Mouse (Mus musculus) layer of hippocampus, postnatal 36 days (tissue): Measurements from ENCODE around the gene Celf1. TPM values are rescaled to one million over a fixed set of nuclear protein-coding genes. Genes with fewer than 3 reads are reported as not detected.
"Not testable (repeated sequence)": the region's sequence is repeated elsewhere in the genome, so short reads cannot be mapped to it uniquely, and the experiment has no call there.

Experiments
- DNase-seq, 2 experiments: peaks; one replicate each; pipeline ENCODE4 v3.0.0; 2022
- total RNA-seq, 2 experiments: library from RNA; stranded (reverse); gene quantifications; 2 replicates each; pipeline ENCODE4 v1.2.3; 2021

Gene Celf1
- total RNA-seq, 2 experiments from 2014 or later, result 148 to 152 TPM

DNA sequence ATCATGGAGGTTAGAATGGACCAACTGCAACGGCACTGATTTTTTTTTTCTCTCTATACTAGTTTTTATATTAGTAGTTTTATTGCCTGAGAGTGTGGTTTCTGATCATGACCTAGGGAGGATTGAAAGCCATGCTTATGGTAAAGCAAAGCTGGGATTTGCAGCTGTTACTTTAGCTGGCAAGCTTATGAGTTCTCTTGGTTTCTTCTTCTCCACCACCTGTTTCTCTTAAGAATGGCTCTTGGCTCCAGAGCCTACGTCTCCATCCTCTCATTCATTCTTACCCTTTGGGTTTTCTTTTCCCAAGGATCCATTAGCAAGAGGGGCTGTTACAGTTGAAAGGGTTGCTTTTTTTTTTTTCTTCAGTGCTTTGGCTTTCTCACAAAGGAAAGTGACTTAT is 1.6 kb downstream of the Celf1 start:
- no peak for DNase-seq

DNA sequence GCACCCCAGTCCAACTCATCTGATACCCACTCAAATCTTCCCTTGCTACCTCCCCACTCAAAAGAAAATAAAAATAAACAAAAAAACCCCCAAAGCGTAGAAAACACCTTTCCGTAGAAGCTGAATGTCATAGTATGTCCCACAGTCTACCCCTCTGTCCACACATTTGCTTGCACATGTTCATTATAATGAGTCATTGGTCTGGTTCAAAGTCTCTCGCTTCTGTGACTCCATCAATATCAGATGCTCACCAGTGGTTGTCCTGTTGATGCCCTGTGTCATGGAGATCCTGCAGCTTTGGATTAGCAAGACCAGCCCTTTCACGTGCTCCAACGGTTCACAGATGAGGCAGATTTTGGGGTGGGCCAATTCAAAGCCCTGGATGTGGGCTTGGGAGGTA is 10.0 kb downstream of the Celf1 start:
- no peak for DNase-seq

DNA sequence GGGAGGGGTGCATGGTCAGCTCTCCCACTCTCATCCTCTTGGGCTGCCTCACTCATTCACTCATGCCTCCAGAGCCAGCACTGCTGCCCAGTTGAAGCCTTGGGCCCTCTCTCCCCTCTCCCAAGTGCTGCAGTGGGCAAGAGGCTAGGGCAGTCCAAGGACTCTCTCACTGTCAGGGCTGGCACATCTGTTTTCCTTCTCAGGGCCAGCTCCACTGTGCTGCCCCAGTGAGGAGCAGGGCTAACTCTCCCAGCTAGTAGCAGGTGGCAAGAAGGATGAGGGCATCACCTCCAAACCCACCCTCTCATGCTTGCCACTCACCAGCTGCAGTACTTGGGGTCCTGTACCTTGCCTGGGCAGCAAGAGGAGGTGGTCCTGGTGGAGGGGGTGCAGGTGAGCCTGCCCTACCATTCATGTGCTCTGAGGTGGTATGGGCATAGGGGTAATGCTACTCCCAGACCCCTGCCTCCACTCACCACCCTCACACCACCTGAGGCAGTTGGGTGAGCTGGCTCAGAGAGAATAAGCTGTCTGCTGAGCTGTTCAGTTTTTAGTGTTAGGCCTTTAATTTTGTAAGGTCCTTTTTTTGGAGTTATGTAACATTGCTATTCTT is 10.5 kb downstream of the Celf1 start:
- no peak for DNase-seq

DNA sequence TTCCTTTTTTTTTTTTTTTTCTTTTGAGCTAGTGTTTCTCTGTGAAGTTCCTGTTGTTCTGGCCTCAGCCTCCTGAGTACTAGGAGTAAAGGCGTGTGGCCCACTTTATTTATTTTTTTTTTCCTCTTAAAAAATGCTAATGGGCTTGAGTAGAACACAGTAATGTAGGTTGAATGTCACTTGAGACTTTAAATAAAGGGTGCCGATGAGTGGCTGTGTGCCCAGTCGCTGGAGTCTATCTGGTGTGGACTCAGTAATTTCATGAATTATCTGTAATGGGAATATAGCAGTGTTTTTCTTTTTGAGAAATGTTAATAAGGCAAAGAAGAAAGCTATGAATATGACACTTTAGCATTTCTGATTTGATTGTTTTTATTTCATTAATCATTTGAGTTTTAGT is 13.3 kb downstream of the Celf1 start:
- DNase-seq, result no peak

DNA sequence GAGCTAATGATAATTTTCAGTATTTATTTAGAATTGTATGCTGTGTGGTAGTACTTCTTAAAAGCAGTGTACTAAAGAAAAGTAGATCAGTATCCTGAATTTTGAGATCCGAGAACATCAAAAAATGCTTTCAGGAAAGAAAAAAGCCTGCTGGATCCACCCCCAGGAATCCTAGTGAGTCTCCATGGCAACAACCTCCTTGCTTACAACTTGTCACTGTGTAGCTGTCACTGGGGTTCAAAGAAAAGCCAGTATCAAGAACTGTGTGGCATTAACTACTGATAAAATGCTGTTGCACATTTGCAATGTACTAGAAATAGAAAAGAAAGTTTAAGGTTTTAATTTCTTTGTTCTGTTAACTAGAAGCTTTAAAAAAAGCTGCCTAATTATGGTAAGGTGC is 15.9 kb downstream of the Celf1 start:
- DNase-seq, result no peak

DNA sequence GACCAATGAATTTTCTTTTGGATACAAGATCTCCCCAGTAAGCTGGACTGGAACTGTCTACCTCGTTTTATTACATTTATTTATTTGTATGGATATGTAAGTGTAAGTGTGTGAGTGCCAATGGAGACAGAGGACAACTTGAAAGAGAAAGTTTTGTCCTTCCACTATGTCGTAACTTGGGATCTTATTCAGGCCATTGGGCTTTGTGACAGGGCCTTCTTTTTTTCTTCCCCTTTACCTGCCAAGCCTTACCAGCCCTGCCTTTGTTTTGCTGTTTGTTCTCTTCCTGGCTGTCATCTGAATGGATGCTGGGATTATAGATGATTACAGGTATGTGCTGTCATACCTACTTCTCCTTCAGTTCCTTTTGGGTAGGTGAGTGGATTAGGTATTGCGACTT is 18.7 kb downstream of the Celf1 start:
- no peak for DNase-seq

DNA sequence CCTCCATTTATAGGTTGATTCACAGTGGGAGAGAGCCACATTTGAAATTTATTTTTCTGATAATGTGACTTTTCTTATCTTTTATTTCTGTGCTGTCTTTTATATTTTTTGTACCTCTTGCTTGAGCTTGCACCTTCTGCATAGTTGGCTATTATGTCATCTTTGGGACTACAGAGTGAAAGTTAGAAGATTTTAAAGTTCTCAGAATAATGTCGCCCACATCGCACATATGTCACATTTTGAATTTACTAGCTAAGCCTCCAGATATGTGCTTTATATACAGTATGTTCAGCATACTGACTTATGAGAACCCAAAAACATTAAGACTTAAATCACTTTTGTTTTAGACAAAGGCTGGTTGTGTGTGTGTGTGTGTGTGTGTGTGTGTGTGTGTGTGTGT is 19.8 kb downstream of the Celf1 start:
- DNase-seq, result no peak

DNA sequence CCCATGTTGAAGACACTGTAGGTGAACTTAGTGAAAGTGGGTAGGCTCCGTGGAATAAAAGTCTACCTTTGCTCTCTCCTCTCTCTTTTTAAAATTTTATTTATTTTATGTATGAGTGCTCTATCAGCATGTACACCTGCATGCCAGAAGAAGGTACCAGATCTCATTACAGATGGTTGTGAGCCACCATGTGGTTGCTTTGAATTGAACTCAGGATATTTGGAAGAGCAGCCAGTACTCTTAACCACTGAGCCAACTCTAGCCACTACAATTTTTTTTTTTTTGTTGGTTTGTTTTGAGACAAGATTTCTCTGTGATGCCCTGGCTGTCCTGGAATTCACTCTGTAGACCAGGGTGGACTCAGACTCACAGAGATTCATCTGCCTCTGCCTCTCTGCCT is 23.1 kb downstream of the Celf1 start:
- DNase-seq, result peak; percentile 23 to 31

DNA sequence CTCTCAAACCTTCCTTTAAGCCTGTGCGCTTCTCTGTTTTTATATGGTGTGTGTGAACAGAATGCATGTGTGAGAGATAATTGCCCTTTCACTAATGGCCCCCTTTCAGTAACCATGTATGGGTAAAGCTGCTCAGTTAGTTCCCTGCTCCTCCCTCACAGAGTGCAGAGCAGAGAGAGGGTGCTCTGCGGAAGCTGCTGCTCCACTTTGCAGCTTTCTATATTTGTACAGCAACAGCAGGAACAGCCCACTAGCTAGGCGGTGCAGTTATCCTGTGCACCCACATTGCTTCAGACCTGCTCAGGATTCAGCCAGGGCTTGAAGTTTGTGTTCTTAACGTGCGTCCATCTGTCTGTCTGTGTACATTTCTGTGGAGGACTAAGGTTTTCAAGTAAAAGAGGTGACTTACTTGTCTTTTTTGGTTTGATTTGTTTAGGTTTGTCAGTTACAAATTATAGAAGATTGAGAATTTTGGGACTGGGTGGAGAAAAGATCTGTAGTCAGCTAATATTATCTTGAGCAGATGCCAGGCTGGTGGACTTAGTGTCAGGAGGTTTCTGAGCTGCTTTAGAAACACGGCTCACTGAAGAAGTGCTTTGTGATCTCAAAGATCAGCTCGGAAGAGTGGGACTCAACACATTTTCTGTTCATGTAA is 24.8 kb downstream of the Celf1 start:
- DNase-seq, result peak; percentile 64 to 76

DNA sequence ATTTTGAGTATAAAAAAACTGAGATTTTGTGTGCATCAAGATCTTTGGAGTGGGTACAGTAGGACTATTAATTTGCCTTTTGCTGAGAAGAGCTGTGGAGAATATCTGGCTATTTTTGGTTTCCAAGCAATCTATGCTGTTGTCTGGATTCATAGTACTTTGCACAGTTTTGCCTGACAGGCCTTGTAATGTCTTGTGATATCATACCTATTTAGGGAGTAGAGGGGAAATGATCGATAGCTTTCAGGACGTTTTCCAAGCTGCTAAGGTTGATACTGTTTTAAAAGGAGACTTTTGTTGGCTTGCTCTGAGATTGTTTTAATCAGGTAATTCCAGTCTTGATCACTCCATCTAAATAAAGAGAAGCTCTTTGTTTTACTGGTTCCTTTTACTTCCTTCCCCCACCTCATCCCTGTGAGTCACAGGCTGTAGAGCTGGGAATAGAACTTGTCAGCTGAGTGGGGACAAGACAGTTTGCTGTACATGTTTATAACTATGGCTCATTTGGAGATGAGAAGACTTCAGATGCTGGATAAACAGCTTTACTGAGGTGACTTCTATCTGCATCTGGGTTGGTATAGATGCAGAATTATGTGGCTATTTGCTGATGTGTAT is 25.4 kb downstream of the Celf1 start:
- no peak for DNase-seq

DNA sequence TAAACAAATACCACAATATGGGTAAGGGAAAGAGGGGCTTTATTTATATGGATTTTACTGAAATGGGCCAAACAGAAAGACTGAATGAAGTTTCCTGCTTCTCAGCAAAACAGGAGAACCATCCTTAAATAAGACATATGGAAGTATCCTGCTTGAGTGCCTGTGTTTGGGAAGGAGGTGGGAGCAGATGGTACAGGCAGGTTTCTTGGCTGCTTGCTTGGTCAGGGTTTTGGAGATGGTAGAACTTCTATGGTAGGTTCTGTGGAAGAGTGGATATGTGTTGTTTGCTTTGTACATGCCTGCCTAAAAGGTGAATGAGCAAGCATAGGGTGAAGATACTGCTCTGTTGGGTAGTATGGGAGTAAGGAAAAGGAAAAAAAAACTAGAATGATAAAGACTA is 30.4 kb downstream of the Celf1 start:
- DNase-seq, result no peak

DNA sequence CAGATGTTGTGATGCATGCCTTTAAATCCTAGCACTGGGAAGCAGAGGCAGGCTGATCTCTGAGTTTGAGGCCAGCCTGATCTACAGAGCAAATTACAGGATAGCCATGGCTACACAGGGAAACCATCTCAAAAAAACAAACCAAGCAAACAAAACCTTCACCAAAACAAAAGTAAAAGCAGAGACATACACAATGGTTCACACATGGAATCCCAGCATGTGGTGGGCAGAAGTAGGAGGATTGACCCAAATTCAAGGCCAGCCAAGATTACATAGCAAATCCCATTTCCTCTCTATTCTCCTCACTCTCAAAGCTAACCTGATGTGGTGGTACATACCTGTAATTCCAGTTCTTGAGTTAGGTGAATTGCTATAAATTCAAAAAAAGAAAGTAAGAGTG is 33.9 kb downstream of the Celf1 start:
- no peak for DNase-seq

DNA sequence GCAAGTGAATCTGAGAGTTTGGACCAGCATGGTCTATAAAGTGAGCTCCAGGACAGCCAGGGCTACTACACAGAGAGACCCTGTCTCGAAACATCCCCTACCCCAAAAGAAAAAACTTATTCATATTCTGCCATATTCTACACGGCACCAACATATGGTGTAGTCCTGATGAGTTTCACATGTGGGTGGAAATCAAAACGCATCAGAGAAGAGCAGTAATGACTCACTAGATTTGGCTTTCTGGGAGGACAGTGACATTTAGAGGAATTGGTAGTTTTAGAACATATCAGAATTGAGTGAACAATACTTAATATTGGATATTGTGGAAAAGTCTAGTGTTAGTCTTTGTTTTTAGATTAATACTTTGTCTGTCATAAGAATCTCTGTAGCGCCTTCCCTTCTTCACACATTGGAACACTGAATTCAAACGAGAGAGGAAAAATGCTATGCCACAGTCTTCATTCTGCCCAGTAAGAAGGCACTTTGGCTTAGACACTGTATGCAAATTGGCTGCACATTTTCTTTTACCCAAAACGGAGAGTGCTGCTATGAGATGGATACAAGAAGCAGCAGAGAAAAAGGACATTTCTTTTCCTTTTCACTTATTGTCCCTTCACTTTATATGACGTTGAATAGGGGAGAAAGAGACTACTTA is 35.1 kb downstream of the Celf1 start:
- DNase-seq, result peak in 1 of 2 experiments; percentile 13

DNA sequence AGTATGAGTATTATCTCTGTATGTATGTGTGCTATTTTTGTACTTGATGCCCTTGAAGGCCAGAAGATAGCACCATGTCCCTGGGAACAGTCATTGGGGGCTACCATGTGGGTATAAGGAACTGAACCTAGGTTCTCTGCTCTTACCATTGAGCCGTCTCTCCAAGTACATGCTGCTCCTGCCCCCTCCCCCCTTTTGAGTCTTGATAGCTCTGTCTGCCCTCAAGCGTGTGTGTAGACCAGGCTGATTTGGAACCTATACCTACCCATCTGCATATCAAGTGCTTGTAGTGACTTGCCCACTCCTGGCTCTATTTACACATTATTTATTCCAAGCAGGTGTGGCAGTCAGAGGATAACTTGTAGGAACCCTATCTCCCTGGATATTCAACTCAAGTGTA is 36.4 kb downstream of the Celf1 start:
- DNase-seq, result no peak

DNA sequence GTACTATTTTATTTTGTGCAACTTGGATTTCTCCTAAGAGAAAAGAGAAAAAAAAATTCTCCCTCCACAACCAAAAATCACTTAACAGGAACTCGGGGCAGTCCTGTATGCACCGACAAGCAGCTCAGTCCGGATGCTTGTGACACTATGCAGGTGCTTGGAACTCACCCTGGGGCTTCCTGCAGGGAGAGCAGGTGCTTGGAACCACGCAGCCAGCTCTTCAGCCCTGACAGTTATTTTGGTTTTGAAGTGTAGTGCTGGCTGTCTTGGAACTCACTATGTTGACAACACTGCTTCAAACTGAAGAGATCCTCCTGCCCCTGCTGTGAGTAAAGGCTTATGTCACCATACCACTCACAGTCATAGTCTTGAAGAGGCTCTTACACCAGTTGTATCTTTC is 37.1 kb downstream of the Celf1 start:
- no peak for DNase-seq

DNA sequence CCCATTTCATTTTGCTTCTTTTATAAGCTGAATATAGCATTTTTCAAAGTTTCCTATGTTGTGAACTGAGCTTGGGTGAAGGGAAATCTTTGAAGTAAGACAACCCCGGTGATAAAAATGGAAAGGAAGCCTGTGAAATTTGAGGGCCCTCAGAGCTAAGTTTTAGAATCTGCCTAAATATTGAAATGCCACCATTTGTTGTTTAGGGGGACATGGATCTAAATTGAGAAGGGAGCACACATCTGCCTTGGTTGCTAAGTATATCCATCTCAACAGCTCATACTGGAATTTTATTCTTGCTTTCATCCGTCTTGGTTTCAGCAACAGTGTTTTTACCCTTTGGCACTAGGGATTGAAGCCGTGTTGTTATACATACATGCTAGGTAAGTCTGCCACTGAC is 45.9 kb downstream of the Celf1 start:
- no peak for DNase-seq

DNA sequence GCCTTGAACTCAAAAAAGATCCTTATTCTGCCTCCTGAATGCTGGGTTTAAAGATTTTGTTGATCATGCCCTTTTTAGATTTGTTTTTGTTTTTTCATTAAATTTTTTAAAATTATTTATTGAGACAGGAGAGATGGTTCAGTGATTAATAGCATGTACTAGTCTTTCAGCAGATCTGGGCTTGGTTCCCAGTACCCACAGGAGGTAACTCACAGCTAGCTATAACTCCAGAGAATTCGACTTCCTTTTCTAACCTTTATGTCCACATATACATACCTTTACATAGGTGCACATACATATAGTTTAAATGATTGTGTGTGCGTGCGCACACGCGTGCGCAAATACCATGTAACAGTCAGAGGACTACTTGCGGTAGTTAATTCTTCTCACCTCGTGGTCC is 68.4 kb downstream of the Celf1 start:
- DNase-seq, result no peak

DNA sequence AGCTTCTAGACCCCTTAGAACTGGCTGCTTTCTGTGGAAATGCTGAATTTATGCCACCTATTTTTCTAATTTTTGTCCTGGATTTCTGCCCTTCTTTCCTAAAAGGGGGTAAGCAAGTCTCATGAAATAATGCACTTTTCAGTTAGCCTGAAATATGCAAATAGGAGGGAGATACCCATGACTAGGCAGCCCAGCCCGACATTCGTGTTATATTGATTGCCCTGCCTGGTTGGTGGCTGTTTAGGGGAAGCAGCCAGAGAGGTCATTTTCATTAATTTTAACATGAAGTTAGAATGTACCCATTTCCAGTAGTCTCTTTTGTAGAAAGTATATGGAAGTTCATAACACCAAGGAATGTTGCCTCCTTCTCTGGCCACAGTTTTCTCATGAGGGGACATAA is 73.7 kb downstream of the Celf1 start:
- no peak for DNase-seq

DNA sequence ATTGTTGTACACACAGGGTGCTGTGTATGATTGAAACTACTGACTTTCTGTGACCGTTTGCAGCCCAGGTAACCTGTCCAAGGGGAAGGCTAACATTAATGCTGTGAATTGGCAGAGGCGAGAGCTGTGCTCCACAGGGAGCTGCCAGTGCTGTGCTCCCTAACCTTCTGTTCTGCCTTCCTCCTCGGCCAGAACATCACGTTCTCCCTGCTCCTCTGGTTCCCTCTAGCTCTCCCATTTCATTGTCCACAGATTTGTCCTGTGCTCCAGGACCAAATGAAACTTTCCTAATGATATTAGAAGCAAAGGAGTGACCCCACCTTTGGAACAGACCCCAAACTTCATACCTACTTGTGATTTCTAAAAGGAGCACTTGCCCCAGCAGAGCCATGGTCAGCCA is 75.2 kb downstream of the Celf1 start:
- no peak for DNase-seq

DNA sequence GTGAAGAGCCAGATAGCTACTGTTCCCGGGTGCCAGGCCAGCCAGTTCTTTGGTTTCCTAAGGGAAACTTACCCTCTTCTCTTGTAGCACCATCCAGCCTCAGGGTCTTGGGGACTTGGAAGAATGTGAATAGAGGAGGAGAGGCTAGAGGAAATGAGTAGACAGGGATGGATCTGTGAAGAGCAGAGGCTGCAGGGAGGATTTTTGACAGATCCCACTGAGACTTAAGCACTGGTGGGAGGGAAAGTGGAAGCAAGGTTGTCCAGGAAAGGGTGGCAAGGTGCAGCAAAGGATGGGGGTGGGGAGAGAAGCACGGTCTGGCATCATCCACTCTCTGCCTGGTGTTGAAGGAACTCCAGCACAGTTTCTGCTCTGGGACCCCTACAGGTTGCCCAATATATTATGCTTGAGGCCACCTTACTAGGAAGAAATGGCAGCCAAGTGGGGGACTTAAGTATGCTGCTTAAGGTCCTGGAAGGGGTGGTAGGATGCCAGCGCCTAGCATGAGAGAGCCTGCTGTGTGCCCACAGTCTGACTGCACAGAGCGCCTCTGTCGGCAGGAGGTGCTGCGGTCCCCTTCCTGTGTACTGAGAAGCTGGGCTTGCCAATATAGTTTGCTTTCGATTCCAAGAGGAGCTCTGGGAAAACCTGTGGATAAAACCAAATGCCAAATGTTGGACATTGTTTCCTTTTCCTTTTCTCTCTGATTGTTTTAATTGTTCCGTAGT is 78.0 kb downstream of the Celf1 start:
- peak; percentile 15 to 42 for DNase-seq

DNA sequence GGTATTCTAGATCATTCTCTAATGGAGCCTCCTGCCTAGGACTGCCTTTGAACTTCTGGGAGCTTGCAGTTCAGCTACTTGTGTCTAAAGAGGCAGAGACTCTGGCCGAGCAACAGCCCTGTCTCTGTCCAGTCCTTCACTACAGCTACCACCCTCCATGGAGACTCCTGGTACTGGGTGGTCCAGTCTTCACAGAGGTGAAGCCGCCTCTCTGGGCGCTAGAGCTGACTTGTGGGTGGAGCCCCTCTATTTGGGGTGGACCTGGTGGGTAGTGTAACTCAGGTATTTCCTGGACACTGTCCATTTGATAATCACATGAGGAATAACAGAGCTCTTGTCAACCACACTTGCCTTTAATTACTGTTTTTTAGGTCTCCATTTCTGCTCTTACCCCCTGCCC is 79.7 kb downstream of the Celf1 start:
- DNase-seq, result no peak

DNA sequence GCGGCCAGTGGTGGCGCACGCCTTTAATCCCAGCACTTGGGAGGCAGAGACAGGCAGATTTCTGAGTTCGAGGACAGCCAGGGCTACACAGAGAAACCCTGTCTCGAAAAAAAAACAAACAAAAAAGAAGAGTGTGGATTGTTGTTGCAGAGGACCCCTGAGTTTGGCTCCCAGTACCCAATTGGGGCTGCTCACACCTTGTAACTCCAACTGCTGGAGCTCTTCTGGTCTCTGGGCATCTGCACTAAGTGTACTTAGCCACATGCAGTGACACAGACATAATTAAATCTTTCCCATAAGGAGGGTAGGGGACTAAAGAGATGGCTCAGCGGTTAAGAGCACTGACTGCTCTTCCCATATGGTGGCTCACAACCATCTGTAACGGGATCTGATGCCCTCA is 82.1 kb downstream of the Celf1 start:
- DNase-seq, result not testable (repeated sequence)

DNA sequence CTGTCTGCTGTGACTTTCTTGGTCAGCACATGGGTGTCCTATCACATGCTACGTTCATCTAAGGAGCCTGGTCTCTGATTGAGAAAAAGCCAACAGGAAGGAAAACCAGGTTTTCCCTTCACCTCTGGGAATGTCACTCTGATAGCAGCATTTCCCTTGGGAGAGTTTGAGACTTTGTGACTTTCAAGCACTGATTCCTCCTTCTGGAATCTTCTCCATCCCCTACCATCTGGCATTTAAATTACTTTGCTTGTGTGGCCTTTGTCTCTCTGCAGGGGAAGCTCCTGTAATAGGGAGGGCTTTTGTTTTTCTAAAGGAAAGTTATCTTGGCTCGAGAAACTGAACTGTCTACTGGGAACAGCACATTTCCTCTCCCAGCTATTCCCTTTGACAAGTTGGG is 82.9 kb downstream of the Celf1 start:
- DNase-seq, result no peak
